Mouse (Mus musculus) adrenal gland, postnatal 25 days (tissue): ENCODE results near the gene Scaper. TPM values are rescaled to one million over a fixed set of nuclear protein-coding genes. Genes with fewer than 3 reads are reported as not detected.
A peak's percentile ranks its signal among the peaks of the same experiment; 100 is the strongest.

Experiments used
- DNase-seq: peaks from one replicate; pipeline ENCODE4 v3.0.0; 2021; ENCODE audit warnings: mixed read lengths
- long read RNA-seq: library from polyadenylated mRNA; stranded (forward); transcript quantifications from one replicate; pipeline ENCODE4 v2.0.0, GENCODE M21; 2021
- total RNA-seq: library from RNA; stranded (reverse); gene quantifications from 2 replicates; pipeline ENCODE4 v1.2.3, GENCODE M21; 2021

The Scaper gene
- total RNA-seq = 11.6 and 14.0 TPM in 2 replicates
- long read RNA-seq, full-length matches to known transcripts = 6 of 8 reads
- long read RNA-seq, partial matches to known transcripts = 1 of 8 reads
- long read RNA-seq, other reads (novel, unspliced or antisense) = 1 of 8 reads

GRCm38 (mm10) chr9:55937664-55938617, at the start of gene Scaper:
Gene Scaper (minus strand): TSS chr9:55938119.
- peak; percentile 91 for DNase-seq

- peak; percentile 13 for DNase-seq
Measured at GRCm38 (mm10) chr9:55946819-55947218, 8.9 kb upstream of the Scaper start.

- no peak for DNase-seq
Measured at GRCm38 (mm10) chr9:55941356-55941755, 3.4 kb upstream of the Scaper start.

GRCm38 (mm10) chr9:55938618-55938985, 683 bp upstream of the Scaper start:
- DNase-seq = no peak

GRCm38 (mm10) chr9:55937224-55937663, 675 bp downstream of the Scaper start:
- DNase-seq = no peak

- DNase-seq = no peak
Measured at GRCm38 (mm10) chr9:55932482-55932881, 5.4 kb downstream of the Scaper start.

GRCm38 (mm10) chr9:55918579-55918978, 19.3 kb downstream of the Scaper start:
- DNase-seq = no peak

- no peak for DNase-seq
Measured at GRCm38 (mm10) chr9:55916751-55917150, 21.2 kb downstream of the Scaper start.

GRCm38 (mm10) chr9:55911481-55911880, 26.4 kb downstream of the Scaper start:
- no peak for DNase-seq

GRCm38 (mm10) chr9:55902964-55903363, 35.0 kb downstream of the Scaper start:
- no peak for DNase-seq

GRCm38 (mm10) chr9:55901588-55901987, 36.3 kb downstream of the Scaper start:
- DNase-seq = no peak

GRCm38 (mm10) chr9:55900531-55900930, 37.4 kb downstream of the Scaper start:
- no peak for DNase-seq

GRCm38 (mm10) chr9:55878066-55878465, 59.9 kb downstream of the Scaper start:
- DNase-seq = no peak

- DNase-seq = no peak
Measured at GRCm38 (mm10) chr9:55789442-55789841, 148.5 kb downstream of the Scaper start.

GRCm38 (mm10) chr9:55712016-55712415, 225.9 kb downstream of the Scaper start:
- DNase-seq = no peak

- DNase-seq = no peak
Measured at GRCm38 (mm10) chr9:55710553-55710952, 227.4 kb downstream of the Scaper start.

GRCm38 (mm10) chr9:55706603-55707002, 231.3 kb downstream of the Scaper start:
- no peak for DNase-seq

GRCm38 (mm10) chr9:55695307-55695706, 242.6 kb downstream of the Scaper start:
- no peak for DNase-seq

- no peak for DNase-seq
Measured at GRCm38 (mm10) chr9:55677099-55677498, 260.8 kb downstream of the Scaper start.

- no peak for DNase-seq
Measured at GRCm38 (mm10) chr9:55646444-55646843, 291.5 kb downstream of the Scaper start.

- no peak for DNase-seq
Measured at GRCm38 (mm10) chr9:55626990-55627389, 310.9 kb downstream of the Scaper start.

- no peak for DNase-seq
Measured at GRCm38 (mm10) chr9:55614711-55615110, 323.2 kb downstream of the Scaper start.

GRCm38 (mm10) chr9:55609751-55610150, 328.2 kb downstream of the Scaper start:
- no peak for DNase-seq
